Mouse (Mus musculus) c-Kit-positive CD71-negative TER-119-negative erythroid progenitor cells, embryonic 14.5 days (primary cell): ENCODE results near the gene Cttnbp2.

Source experiments
- DNase-seq: peaks from one replicate; pipeline ENCODE4 v3.0.0-alpha.2; 2013; ENCODE audit warnings: low read depth

Cttnbp2 gene

GRCm38 (mm10) chr6:18467777-18468176 lies 46.9 kb downstream of the Cttnbp2 start:
- no peak for DNase-seq

DNA sequence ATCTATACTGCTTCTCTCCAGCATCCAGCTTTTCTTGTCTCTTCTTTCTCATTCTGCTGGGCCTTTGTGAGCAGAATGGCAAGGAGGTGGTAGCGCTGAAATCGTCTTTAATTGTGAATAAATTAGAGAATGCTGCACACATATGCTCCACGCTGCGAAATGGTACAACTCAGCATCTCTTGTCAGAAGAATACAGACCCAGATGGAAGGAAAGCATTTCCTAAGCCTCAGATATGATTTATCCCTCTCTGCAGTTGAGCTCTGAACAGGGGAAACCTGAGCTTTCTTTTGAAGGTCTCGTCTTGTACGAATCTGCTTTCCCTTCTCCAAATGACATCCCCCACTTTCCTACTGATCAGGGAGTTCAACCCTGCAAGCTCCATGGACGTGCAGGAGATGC lies 48.4 kb downstream of the Cttnbp2 start:
- no peak for DNase-seq

GRCm38 (mm10) chr6:18465626-18466025 lies 49.0 kb downstream of the Cttnbp2 start:
- DNase-seq: no peak

DNA sequence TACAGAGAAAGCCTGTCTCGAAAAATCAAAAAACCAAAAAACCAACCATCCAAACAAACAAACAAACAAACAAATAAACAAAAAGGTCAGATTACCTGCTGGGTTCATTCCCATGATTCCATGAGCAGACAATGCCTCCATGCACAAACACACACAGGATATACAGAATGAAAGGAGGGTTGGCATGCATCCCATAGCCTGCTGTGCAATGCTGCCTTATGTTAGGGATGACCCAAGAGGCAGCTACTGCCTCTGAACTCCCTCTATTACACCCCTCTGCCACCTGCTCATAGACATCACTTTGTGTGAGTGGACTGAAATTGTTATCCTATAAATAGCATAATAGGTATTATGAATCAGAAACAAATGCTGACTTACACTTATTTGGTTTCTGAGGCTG lies 55.0 kb downstream of the Cttnbp2 start:
- no peak for DNase-seq

GRCm38 (mm10) chr6:18450551-18451193 lies 64.0 kb downstream of the Cttnbp2 start:
- no peak for DNase-seq

- DNase-seq: no peak
Measured at GRCm38 (mm10) chr6:18448078-18448477, 66.6 kb downstream of the Cttnbp2 start.

GRCm38 (mm10) chr6:18446917-18447316 lies 67.7 kb downstream of the Cttnbp2 start:
- no peak for DNase-seq

GRCm38 (mm10) chr6:18446359-18446758 lies 68.3 kb downstream of the Cttnbp2 start:
- no peak for DNase-seq

- no peak for DNase-seq
Measured at GRCm38 (mm10) chr6:18445747-18446146, 68.9 kb downstream of the Cttnbp2 start.

DNA sequence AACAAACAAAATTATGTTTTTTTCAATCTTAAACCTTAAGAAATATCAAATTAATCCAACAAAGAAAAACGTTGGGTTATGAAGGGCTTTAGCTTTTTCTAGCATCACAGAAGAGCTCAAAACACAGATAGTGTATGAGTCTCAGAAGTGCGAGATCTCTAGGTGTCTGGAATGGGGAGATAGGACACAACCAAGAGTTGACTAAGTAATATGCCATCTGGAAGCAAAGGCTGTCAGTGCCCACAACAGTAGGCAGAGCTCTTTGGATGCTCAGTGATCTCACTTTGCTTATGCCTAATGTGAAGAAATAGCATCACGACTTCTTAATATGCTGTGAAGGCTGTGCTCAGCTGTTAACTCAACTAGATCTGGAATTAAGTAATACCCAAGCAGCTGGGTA lies 72.3 kb downstream of the Cttnbp2 start:
- no peak for DNase-seq

GRCm38 (mm10) chr6:18440918-18441532 lies 73.6 kb downstream of the Cttnbp2 start:
- no peak for DNase-seq

DNA sequence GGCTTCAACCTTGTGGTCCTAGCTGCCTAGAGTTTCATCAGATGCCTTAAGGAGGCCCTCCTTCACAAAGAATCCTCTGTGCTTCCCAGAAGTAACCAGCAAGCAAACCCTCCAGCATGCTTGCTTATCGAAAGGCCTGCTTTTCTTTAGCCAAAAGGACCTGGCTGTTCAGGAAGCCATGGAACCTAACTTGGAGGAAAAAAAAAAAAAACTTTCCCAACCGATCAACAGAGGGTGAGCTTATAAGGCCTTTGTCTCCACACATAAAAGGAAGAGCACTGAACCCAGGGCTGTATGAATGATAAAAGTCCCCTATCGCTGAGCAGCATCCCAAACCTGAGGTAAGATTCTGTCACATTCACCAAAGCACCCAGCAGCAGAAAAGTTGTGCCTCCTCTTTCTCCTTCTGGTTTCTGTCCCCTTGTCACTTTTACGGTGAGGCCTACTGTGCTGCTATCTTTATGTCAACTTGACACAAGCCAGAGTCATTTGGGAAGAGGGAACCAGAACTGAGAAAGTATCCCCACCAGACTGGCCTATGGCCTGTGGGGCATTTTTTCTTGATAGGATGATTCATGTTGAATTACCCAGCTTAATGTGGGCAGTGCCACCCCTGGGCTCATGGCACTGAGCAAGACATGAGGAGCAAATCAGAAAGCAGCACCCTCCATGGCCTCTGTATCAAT lies 78.4 kb downstream of the Cttnbp2 start:
- DNase-seq: no peak

DNA sequence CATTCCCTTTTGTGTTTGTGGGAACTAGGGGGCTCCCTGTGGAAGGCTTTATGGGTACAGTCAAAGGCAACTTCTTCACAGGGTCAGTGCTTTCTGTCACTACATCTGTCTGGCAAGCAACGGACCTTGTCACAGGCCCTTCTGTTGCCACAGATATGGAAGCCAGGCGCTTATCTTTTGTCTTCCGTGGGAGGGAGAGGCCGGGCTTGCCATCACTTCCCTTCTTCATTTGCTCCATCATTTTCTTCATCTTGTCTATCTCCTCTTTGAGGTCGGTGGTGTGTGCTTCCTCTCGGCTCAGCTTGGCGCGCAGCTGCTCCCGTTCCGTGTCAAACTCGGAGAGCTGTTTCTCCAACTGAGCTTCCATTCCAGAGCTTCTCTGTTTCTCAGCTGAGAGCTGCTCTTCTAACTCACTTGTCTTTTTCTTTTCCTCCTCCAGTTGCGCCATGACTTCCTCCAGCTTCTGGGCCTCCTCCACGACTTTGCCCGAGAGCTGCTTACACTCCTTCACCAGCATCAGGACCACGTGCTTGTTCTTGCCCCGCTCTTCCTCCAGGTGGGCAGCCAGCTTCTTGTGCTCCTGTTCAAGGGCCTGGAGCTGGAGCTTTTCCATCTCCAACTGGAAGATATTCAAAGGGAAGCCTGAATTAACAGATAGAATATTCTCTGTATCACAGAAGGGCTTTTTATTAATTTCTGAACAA lies 79.7 kb downstream of the Cttnbp2 start:
- DNase-seq: no peak

- no peak for DNase-seq
Measured at GRCm38 (mm10) chr6:18434355-18434754, 80.3 kb downstream of the Cttnbp2 start.

DNA sequence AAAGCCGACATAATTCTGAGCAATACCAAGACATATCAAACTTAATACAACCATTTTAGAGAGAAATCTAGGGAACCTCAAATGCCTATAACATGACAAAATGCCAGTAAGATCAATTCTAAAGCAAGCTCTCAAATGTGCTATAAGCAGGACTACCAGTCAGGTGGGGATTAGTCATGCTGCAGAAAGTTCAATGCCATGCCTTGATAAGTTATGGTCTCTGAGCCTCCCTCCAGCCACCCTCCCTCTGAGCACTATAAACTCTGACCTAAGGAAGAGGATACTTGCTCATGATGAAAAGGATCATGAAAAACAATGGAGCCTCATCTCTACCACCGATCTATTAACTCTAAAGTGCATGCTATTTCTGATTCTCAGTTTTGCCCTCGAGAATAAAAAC lies 82.3 kb downstream of the Cttnbp2 start:
- DNase-seq: no peak

- no peak for DNase-seq
Measured at GRCm38 (mm10) chr6:18431891-18432290, 82.8 kb downstream of the Cttnbp2 start.

DNA sequence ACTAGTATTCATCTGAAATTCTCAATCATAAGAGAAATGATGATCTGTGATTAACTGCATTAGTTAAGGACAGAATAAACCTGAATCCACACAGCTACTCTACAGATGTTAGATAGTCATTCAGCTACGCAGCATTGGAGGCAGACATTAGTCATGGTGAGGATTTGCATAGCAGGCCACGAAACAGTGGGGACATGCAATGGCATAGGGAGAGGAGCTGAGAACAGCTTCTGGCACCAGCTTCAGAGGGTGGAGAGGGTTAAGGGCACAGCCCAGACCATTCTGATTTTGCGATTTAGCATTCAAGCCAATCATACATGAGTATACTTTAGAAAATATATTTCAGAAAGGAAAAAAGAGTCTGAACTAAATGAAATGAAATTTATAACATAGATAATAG lies 84.6 kb downstream of the Cttnbp2 start:
- DNase-seq: no peak

- no peak for DNase-seq
Measured at GRCm38 (mm10) chr6:18424822-18425221, 89.8 kb downstream of the Cttnbp2 start.

GRCm38 (mm10) chr6:18424367-18424766 lies 90.3 kb downstream of the Cttnbp2 start:
- no peak for DNase-seq

DNA sequence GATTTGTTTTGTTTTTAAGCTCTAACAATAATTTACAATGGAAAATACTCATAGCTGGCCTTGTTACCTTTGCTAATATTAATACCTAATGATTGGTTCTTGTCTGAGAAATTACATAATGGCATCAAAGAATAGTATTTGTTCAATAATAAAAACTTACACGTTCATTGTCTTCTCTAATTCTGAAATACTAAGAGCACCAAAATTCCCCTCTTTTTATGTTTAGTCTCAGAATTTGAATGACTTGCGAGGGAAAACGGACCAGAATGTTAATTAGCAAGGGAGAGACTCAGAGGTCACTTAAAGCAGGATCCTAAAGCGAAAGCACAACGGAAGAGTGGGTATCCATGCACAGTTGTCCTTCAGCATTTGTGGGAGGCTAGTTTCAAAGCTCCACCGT lies 91.5 kb downstream of the Cttnbp2 start:
- DNase-seq: no peak

DNA sequence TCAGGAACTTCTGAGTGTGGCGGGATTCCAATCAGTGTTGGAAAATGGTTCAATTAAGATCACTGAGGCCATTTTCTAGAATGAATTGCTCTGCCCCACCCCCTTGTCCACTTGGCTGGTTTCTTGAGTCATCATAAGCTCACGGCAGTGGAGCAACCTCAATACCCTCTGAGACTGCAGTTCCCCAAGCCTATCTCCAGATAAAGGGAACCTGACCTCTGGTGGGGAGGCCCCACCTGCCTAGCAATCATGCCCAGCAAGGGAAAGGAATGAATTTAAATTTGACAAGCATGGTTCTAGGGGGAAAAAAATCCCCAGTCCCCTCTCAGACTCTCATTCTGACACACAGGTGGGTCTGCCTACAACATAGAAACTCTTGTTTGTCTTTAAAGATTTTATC lies 93.1 kb downstream of the Cttnbp2 start:
- DNase-seq: no peak

DNA sequence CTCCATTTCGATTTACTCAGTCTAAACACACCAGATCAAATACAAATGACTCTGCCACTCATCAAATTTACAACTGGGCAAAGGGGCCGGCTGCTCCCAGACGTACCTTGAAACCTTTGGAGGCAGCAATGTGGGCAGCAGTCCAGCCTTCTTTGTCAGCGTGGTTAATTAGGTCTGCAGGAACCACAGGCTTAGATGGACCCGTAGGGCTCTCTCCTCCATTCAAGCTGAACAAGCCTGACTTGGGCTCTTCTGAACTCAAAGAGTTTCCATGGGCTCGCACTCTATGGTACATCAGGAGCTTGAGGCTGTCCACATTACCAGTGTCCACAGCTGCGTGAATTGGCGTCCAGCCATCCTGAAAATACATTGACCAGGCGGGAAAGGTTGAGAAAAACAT lies 94.0 kb downstream of the Cttnbp2 start:
- DNase-seq: no peak
